Mouse (Mus musculus) T-cell, adult 2 months (primary cell): Measurements from ENCODE around the gene Echdc1.
"Not testable (repeated sequence)": the region's sequence is repeated elsewhere in the genome, so short reads cannot be mapped to it uniquely, and the experiment has no call there.

Source experiments
- DNase-seq: peaks from one replicate; pipeline ENCODE4 v3.0.0; 2022; ENCODE audit warnings: low spot score

The Echdc1 gene

DNA sequence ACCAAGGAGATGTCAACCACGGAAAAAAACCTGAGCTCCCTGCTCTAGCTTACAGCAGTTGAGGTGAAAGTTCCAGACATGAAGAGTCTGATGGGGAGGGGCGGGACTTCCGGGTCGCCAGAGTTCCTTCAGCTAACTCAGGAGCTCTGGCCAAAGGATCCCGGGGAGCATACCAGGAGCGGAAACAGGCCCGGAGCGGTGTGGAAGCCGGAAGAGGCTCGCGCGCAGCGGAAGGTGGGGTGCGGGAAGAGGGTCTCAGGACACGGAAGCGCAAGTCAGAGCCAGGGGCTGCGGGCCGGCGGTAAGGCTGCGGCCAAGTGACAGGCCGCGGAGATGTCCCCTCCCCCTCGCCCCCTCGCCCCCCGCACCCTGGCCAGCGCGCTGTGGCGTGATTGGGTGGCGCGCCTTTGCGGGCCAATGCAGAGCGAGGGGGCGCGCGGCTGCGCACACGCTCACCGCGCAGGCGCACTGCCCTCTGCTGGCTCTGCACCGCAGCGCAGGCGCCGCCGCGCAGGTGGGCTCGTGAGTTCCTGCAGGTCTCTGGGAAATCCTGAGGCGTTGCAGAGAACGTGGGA, at the start of gene Echdc1:
Echdc1 (plus strand) TSS at position 103 of the 575 bp plus-strand sequence.
- DNase-seq: peak; percentile 85

DNA sequence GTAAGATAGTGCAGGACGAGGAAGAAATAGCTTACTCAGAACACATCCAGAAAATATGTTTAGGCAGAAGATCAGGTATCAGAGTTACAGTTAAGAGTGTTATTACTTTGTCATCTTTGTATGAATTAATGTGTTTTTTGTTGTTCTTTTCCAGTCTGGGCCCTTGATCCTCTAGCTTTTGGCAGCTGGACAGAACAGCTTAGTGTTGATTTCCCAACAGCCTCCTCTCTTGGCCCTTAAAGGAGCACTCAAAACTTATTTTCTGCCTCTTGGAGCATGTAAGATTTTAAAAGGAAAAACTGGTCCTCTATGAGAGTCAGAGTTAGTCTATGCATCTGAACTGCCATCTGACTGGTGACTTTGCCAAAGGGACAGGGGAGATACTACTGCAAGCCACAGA, 31.2 kb upstream of the Echdc1 start:
- DNase-seq: no peak

DNA sequence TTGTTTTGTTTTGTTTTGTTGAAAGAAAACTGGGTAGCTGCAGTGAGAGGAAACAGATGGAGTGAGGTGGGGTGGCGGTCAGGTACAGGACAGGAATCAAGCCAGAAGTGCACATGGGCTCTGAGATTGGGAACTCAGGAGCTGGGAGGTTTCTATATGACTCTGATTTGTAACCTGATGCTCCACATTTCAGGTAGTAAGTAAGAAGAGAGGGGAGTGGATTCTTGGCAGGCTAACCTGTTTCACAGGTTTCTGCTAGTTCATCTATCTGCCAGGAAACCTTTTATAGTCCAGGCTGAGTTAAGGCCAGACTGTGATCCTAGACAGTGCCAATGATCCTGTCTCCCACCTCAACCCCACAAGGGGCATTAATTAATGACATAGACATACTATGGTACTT, 27.2 kb upstream of the Echdc1 start:
- DNase-seq: no peak

DNA sequence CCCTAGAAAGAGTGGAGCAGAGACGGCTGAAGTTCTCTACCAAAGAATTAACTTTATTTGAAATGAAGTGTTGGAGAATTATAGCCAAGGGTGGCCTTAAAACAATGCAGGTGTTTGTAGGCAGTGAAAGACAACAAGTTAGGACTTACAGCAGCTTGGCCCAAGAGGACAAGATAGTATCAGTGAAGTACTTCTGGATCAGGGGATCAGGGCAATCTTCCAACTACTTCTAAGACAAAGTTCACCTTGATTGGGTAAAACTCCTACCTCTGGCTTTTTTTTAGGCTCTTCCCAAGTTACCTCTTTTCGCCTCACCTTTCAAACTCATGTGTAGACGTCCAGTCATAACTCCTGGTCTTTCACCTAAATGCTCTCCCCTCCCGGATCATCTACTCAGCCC, 10.7 kb upstream of the Echdc1 start:
- no peak for DNase-seq

DNA sequence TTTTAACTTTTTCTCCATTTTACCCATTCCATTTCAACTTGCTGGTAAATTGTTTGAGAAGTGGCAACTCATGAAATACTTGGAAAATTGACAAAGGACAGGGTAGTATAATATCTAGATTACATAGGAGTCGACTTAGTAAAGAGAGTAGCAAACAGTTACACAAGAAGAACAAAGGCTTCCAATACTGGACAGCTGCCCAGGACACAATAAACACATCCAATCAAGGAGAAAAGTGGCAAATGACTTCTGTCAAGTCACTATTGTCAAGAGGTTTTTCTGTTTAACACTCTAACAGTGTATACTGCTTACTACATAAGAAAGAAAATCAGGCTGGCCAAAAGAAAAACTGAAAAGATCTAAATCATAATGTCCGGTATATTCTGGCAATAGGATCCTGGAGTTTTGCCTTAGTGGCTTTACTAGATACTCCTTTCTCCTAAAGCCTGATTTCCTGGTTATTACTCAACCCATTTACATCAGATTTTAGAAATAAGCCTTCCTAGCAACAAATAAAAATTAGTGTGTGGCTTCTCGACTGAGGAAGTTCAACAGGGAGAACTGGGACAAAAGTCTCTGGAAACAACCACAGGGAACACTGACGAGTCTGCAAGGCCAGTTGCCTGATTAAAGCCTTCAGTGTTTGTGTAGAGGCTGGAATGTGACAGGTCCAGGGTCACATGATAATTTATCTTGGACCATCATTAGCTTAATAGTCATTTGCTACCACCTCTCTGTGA, 1.3 kb upstream of the Echdc1 start:
- DNase-seq: no peak

DNA sequence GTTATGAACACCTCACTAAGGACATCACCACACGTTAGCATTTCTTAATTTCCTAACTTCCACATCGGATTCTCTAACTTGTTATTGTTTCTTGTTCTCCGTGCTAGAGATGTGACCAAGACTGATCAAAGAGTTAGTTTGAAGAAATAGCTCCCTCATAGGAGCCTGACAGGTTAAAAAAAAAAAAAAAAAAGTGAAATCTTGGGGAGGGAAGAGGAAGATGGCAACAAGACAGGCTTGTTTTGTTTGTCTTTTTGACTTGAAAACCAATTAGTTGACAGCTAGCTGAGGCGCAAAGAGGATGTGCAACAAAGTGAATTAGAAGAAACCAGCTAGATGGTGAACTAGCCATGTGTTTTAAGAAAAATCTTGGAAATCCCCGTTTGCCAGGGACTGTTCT, 939 bp downstream of the Echdc1 start:
- peak; percentile 0 for DNase-seq

DNA sequence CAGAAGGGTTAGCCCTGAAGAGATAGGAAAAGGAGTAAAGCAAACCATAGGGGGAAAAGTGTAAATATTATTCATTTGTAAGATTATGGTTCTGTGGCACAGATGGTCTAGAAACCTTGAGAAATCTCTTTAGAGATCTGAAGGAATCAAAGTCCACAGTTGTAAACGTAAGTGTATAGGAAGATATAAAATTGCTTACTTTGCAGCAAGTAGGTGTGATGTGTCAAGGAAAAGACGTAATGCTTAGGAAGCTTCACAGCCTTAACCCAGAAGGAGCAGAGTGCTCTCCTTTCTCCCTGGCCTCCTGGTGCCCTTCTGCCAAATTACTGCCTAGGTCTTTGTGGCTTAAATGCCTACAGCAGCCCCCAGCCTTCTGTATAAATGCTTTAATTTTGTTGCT, 11.9 kb downstream of the Echdc1 start:
- no peak for DNase-seq

DNA sequence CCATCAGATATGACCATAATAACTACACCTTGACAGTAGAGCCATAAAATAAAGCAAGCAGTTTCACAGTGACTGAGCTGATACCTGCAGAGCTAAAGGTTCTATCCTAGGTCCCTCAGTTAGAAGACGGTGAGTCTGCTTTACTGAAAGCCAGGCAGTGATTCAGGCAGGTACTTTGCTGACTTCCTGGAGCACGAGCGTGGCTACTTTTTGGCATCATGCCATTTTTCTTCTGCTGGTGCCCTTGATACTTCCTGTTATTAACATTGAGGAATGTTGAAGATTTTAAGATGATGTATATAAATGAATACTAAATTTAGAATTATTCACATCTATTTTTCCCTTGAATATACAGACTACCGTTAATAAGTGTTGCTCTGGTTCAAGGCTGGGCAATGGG, 20.9 kb downstream of the Echdc1 start:
- no peak for DNase-seq

DNA sequence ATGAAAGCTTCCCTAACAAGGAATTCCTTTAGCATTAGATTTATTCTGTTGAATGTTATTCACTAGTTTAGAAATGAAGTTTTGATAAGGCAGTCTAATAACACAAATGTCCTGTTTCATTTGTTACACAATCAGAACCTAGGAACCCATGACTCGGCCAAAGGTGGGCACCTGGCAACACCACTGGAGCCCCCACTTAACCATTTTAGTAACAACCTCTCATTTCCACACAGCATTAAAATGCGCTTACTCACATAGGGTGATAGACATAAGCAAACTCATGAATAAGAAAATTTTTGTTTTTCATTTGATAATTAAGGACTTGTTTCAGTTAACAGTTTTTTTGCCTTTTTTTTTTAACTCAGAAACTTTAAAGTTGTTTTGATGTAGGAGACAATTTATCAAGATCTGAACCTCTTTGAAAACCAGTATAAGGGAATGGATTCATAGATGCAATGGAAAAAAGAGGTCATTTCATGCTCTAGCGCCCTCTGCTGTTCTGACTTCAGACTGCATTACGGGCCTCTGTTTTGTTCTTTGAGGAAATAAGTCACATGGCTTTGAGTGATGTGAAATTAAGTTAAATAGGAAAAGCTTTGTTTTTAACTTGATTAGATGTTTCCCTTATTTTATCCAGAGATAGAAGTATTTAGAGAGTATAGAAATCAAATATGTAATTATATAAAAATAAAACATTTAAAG, 25.5 kb downstream of the Echdc1 start:
- DNase-seq: peak; percentile 57

DNA sequence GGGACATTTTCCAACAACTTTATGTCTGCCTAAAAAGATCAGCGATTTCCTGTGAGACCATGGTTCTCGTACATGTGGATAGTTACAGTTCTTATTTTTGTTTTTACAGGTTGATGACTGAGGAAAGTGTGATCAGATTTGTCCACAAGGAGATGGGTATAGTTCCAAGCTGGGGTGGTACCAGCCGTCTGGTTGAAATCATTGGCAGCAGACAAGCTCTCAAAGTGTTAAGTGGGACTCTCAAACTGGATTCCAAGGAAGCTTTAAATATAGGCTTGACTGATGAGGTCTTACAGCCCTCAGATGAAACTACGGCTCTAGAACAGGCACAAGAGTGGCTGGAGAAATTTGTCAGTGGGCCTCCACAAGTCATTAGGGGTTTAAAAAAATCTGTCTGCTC, 31.3 kb downstream of the Echdc1 start:
- DNase-seq: no peak

DNA sequence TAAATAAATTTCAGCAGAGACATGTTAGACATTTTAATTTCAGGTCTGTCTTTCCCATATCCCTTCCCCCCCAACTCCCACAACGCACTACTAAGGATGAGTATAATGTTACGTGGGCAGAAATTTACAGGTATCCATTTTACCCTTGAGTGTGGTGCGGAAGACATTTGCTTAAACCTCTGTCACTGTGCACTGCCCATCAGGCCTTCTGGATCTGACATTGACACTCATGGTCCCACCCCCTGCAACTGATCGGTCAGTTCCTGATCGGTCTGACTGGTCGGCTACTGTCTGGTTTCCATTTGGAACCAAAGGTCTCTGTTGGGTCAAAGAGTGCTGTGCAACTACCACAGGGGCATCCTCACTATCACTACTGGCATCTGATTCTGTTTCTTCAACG, 33.7 kb downstream of the Echdc1 start:
- no peak for DNase-seq

DNA sequence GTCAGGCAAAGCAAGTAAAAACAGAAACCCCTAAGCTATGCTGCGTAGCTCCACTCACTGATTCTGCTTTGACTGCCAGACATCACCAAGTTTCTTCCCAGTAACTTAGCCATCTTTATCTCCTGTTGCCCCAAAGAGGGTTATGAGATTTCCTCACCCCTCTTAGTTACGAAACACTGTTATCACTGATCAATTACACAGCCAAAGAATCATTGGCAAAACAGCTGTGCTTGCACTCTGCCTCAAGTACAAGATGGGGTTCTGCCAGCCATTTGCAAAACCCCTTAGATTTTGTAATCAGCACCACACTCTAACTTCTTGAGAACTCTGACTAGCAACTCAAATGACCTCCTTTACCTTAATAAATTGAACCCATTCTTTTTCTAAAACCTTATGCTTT, 38.5 kb downstream of the Echdc1 start:
- no peak for DNase-seq

DNA sequence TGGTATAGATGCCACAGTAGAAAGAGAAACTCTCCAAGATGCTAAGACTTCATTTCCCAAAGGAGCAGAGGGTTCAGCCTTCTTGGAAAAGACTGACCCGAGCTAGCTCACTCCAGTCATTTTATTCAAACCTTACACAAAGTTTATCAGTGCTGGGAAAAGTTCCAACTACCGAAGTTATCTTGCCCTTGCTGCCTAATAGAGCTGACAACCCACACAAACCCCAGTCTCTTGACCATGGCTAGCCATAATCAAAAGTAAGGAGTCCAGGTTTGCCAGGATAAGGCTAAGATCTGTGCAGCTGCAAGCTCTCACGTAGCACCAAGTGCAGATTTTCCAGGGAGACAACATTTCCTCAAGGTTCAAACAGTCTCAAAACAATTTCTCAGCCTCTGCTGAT, 39.6 kb downstream of the Echdc1 start:
- DNase-seq: no peak

DNA sequence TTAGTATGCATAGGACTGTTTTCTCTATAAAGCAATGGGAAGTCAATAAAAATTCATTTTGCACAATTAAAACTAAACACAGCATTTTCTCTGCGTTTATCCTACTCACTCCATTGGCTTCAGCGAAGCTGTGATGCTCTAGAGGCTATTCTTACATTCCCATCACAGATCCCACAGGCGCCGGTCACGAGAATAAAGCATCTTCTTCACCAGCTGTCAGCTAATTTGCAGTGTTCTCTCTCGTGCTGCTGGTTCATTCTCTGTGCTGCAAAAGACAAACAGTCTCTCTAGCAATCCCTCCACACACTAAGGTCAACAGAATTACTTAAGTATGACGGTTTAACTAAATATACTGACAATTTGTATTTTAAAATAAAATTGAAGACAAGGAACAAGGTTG, 41.2 kb downstream of the Echdc1 start:
- DNase-seq: no peak

DNA sequence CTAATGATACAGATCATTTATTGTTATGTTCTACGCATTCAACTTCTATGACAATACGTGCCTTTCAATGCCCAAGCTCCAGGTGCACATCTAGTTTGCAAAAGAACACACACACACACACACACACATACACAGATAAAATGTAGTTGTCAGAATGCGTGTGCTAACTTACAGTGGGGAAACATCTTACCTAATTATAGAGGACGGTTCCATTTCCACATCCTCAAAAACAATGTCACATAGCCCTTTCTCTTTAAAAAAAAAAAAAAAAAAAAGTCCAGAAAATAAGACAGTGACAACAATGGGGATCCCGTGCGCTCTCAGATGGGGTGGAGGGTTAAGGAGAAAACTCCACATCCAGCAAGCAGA, 48.1 kb downstream of the Echdc1 start:
- DNase-seq: no peak

DNA sequence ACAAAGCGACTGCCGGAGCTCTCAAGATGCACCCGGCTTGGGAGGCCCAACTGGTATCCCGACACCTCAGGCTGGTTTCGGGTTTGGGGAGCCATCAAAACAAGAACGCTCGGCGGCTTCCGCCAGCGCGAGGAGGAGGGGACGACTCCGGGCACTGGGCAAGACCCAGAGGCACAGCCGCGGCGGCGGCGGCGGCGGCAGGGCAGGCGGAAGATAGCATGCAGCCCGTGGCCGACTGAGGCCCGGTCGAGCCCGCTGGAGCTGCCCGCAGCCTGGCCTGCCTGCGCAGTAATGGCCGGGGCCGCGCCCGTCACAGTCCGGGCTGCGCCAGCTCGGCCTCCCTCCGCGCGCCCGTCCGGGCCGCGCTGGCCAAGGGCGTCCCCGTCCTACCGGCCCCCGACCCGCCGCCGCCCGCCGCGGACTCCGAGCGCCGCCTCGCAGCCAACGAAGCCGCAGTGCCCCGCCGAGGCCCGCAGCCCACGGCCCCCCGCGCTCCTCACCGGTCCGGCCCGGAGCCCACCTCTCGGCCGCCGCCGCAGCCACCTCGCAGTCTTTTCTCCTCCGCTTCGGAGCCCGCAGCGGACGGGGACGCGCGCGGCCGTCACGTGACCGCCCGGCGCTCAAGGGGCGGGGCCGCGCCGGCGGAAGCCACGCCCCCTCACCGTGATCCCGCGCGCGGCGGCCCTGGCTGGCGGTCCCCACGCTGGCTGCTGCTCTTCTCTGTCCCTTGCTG, 48.7 kb downstream of the Echdc1 start:
- DNase-seq: peak; percentile 84

DNA sequence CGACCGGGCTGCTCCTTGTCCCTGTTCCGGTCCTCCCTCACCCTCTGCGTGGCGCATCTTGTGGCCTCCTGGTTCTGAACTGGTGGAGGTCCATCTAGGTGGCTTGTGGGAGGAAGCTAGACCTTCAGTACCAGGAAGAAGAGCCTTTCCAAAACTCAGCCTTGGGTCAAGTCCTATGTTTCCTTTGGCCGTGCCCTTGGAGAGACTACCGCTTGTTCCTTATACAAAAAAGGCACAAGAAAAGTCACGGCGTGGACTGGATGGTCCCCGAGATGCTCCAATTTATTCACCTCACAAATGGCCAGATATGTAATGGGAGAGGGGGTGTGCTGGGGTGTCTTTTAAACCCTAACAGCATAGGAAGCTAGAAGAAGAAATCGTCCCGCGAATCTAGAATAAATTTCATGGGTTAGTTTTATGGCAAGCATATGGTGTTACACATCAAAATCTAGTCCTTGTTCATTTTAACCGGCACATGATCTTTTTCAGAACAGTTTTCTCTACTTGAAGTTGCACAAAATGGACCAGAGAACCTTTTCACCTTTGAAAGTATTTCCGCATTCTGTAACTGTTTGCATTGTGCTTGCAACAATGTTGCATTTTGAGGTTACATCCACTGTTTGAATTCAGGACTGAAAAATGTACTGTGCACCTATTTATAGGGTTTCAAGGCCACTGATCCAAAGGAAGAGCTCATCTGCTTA, 49.4 kb downstream of the Echdc1 start, which contains the start of gene Rnf146:
Rnf146 (minus strand) TSS at position 246 of the 704 bp plus-strand sequence.
- DNase-seq: no peak

DNA sequence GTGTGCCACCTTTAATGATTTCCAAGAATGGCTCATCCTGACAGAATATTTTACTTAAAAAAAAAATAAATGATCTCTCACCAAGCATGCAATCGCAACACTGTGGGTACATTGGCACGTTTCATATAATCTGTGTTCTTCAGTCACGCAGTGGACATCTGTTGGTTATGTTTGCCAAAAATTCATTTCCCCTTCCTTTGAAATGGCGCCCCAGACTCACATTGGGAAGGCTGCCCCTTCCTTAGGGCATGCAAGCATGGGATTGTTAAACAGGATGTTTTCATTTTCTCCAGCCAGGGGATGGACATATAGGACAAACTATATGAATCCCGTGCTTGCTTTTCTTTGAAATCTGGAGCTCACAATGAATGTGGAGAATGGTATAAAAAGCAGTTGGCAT, 61.1 kb downstream of the Echdc1 start:
- no peak for DNase-seq

DNA sequence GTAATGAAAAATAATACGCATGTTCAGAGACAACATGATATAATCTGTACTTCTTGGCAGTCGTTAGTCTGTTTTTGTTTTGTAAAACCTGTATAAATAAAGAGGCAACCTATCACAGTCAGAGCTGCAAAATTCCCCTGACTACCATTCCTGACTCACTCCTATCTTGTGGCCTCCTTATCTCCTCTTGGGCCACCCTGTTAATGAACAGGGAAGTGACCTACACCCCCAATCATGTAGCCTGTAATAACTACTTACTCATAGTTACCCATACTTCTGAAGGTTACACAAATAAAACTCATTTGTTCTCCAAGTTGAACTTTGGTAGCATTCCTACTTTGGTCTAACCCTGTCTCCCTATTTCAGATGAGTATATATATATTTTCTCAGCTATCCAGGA, 68.6 kb downstream of the Echdc1 start:
- no peak for DNase-seq

DNA sequence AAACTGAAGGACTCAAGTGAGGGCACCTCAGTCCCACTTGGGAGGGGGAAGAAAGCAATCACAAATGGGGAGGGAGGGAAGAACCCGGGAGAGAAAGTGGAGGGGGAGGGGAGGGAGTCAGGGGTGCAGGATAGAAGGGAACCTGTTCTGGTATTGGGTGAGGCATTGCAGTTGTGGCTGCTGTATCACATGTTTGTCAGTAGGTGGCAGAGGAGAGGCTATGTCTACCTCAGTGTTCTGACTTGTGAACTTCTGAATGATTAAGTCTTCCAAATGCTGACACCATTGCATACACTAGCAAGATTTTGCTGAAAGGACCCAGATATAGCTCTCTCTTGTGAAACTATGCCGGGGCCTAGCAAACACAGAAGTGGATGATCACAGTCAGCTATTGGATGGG, 81.9 kb downstream of the Echdc1 start:
- DNase-seq: not testable (repeated sequence)
